Mouse (Mus musculus): Measurements from ENCODE around the gene Ccdc188. TPM values are rescaled to one million over a fixed set of nuclear protein-coding genes. Genes with fewer than 3 reads are reported as not detected.

Ccdc188 gene
- polyA plus RNA-seq, 1 experiment: not detected

DNA sequence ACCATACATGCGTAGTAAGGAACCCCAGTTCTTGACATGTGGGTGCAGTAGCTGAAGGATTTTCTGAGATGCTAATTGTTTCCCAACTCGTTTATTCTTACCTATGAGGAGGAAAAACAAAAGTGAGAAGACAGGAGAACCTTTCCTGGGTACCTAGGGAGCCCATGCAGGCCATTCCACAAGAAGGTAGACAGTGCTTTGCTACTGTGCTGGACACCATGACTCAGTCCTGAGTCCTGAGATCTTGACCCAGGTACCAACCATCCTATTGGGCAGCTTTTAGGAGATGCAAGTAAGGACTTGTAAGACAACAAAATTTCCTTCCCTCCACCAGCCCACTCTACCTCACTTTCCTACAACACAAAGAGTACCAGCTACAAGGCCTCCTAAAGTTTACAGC is 40.5 kb downstream of the Ccdc188 start, which contains the start of gene Gm49776:
Gm49776 (minus strand) TSS at position 101 of the 400 bp plus-strand sequence.
- no peak for DNase-seq (ENCODE audit: low read depth)
- no peak for TF ChIP-seq CTCF (IDR thresholded peaks at IDR 0.05; ENCODE audit: borderline replicate concordance, extremely low read depth, insufficient read depth, insufficient read length)
- TF ChIP-seq POLR2A (IDR thresholded peaks at IDR 0.05; ENCODE audit: borderline replicate concordance, extremely low read depth, insufficient read depth, insufficient read length, poor library complexity, severe bottlenecking): no peak

DNA sequence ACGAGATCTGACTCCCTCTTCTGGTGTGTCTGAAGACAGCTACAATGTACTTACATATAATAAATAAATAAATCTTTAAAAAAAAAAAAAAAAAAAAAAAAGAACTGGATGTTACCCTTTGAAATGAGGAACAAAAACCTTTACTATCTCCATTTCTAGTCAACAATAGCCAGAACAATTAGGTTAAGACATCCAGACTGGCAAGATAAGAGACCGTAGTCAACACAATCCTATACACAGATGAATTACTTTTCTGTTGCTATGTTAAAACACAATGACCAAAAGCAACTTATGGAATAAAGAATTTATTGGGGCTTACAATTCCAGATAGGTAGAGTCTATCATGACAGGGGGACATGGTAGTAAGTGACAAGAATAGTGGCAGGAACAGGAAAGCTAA is 47.3 kb downstream of the Ccdc188 start:
- no peak for DNase-seq (ENCODE audit: low read depth)
- TF ChIP-seq POLR2A (IDR thresholded peaks at IDR 0.05; ENCODE audit: borderline replicate concordance, extremely low read depth, insufficient read depth, insufficient read length, poor library complexity, severe bottlenecking) (no peak), CTCF (IDR thresholded peaks at IDR 0.05; ENCODE audit: borderline replicate concordance, extremely low read depth, insufficient read depth, insufficient read length) (no peak)

DNA sequence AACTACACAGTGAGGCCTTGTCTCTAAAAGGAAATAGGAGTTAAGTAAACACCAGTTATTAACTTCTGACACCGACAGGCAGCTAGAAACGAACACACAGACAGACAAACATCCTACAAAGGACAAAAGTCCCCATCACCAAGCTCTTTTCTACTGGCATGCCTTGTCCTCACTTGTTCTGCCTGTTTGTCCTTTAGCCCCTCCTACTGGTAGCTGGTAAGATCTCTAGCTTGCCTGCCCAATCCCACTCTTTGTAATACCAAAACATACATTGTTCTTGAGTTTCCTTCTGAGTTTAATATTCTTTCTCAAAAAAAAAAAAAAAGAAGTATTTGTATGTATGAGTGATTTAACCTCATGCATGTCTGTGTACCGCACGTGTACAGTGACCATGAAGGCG is 50.5 kb downstream of the Ccdc188 start:
- TF ChIP-seq CTCF (IDR thresholded peaks at IDR 0.05; ENCODE audit: borderline replicate concordance, extremely low read depth, insufficient read depth, insufficient read length) (peak; percentile 44; the same call in 1 of the 2 replicates), POLR2A (IDR thresholded peaks at IDR 0.05; ENCODE audit: borderline replicate concordance, extremely low read depth, insufficient read depth, insufficient read length, poor library complexity, severe bottlenecking) (no peak)

More for the DNA sequence above, 50.5 kb downstream of the Ccdc188 start:
- DNase-seq (ENCODE audit: low read depth): peak; percentile 56

Other genes starting within 250 kb of the Ccdc188 start
- gene Vpreb2, start 237.5 kb upstream of the Ccdc188 start, polyA plus RNA-seq (2012; rRNA removed): 0.10 TPM in 1 of 2 replicates, not detected in the other
- 110 and 137 TPM in 2 replicates for gene Dgcr6, start 165.0 kb upstream of the Ccdc188 start, polyA plus RNA-seq (2012; rRNA removed)
- gene Prodh, start 127.7 kb upstream of the Ccdc188 start, polyA plus RNA-seq (2012; rRNA removed): 6.5 and 8.0 TPM in 2 replicates
- 50.3 and 52.5 TPM in 2 replicates for gene Rtn4r, start 90.2 kb upstream of the Ccdc188 start, polyA plus RNA-seq (2012; rRNA removed)
- 60.4 and 69.0 TPM in 2 replicates for gene Zdhhc8, start 17.3 kb downstream of the Ccdc188 start, polyA plus RNA-seq (2012; rRNA removed)
- gene Trmt2a, start 30.8 kb downstream of the Ccdc188 start, polyA plus RNA-seq (2012; rRNA removed): 83.5 and 111 TPM in 2 replicates
- gene Ranbp1, start 30.9 kb downstream of the Ccdc188 start, polyA plus RNA-seq (2012; rRNA removed): 177 and 190 TPM in 2 replicates
- gene Gm49776, start 40.4 kb downstream of the Ccdc188 start, polyA plus RNA-seq (2012; rRNA removed): 0.14 TPM in 1 of 2 replicates, not detected in the other
- gene Dgcr8, start 71.4 kb downstream of the Ccdc188 start, polyA plus RNA-seq (2012; rRNA removed): 76.2 and 82.0 TPM in 2 replicates
- gene Tango2, start 130.2 kb downstream of the Ccdc188 start, polyA plus RNA-seq (2012; rRNA removed): 69.4 and 78.6 TPM in 2 replicates
- 169 and 189 TPM in 2 replicates for gene Arvcf, start 130.3 kb downstream of the Ccdc188 start, polyA plus RNA-seq (2012; rRNA removed)
- gene Txnrd2, start 208.5 kb downstream of the Ccdc188 start, polyA plus RNA-seq (2012; rRNA removed): 18.5 and 19.5 TPM in 2 replicates
- gene Comt, start 209.0 kb downstream of the Ccdc188 start, polyA plus RNA-seq (2012; rRNA removed): 72.8 and 73.8 TPM in 2 replicates